Mouse (Mus musculus) ES-CJ7 (cell line): Measurements from ENCODE around the gene Glis1.

Experiments
- DNase-seq: peaks from one replicate; pipeline ENCODE4 v3.0.0; 2011; ENCODE audit warnings: low read depth, low spot score

Glis1 gene

GRCm38 (mm10) chr4:107452266-107453015 lies 18.1 kb downstream of the Glis1 start:
- no peak for DNase-seq

GRCm38 (mm10) chr4:107453141-107453984 lies 19.0 kb downstream of the Glis1 start:
- peak; percentile 85 for DNase-seq

- no peak for DNase-seq
These were observed 23.2 kb downstream of the Glis1 start for GRCm38 (mm10) chr4:107457602-107458001.

GRCm38 (mm10) chr4:107458907-107459306 lies 24.5 kb downstream of the Glis1 start:
- no peak for DNase-seq

- no peak for DNase-seq
These were observed 25.1 kb downstream of the Glis1 start for GRCm38 (mm10) chr4:107459461-107459860.

- no peak for DNase-seq
These were observed 26.1 kb downstream of the Glis1 start for GRCm38 (mm10) chr4:107460468-107460867.

- no peak for DNase-seq
These were observed 33.4 kb downstream of the Glis1 start for GRCm38 (mm10) chr4:107467831-107468230.

GRCm38 (mm10) chr4:107468264-107468663 lies 33.9 kb downstream of the Glis1 start:
- DNase-seq = no peak

GRCm38 (mm10) chr4:107468768-107469167 lies 34.4 kb downstream of the Glis1 start:
- no peak for DNase-seq

- DNase-seq = peak; percentile 11
These were observed 41.9 kb downstream of the Glis1 start for GRCm38 (mm10) chr4:107476266-107476665.

- no peak for DNase-seq
These were observed 44.6 kb downstream of the Glis1 start for GRCm38 (mm10) chr4:107479015-107479414.

- no peak for DNase-seq
These were observed 48.1 kb downstream of the Glis1 start for GRCm38 (mm10) chr4:107482541-107482940.

GRCm38 (mm10) chr4:107483556-107484220 lies 49.3 kb downstream of the Glis1 start:
- no peak for DNase-seq

GRCm38 (mm10) chr4:107484221-107484575 lies 49.8 kb downstream of the Glis1 start:
- DNase-seq = no peak

- DNase-seq = no peak
These were observed 51.5 kb downstream of the Glis1 start for GRCm38 (mm10) chr4:107485903-107486302.

- no peak for DNase-seq
These were observed 54.9 kb downstream of the Glis1 start for GRCm38 (mm10) chr4:107489121-107489840.

- no peak for DNase-seq
These were observed 58.6 kb downstream of the Glis1 start for GRCm38 (mm10) chr4:107492991-107493390.

- no peak for DNase-seq
These were observed 61.5 kb downstream of the Glis1 start for GRCm38 (mm10) chr4:107495751-107496430.

- DNase-seq = no peak
These were observed 63.1 kb downstream of the Glis1 start for GRCm38 (mm10) chr4:107497430-107497935.

GRCm38 (mm10) chr4:107502601-107503051 lies 68.2 kb downstream of the Glis1 start:
- no peak for DNase-seq

GRCm38 (mm10) chr4:107514981-107515380 lies 80.6 kb downstream of the Glis1 start:
- no peak for DNase-seq
